Mouse (Mus musculus) stomach, embryonic 16.5 days (tissue): ENCODE data around the gene Mgat4e. TPM values are rescaled to one million over a fixed set of nuclear protein-coding genes. Genes with fewer than 3 reads are reported as not detected.

Experiments
- ATAC-seq: fragments of 200-750 bp; cut with Nextera tagmentation; 2 replicates; pipeline ENCODE4 v1.8.0; 2017; ENCODE audit warnings: moderate number of reproducible peaks, moderate TSS enrichment; ENCODE audit not compliant: insufficient read depth, low FRiP score
- H3K27ac ChIP-seq: fragments of 300-500 bp; sonication (generic); 2 replicates; pipeline ENCODE4 v1.5.1; 2014; ENCODE audit warnings: low read length
- H3K27me3 ChIP-seq: fragments of 300-500 bp; sonication (generic); 2 replicates; pipeline ENCODE4 v1.6.1; 2014; ENCODE audit warnings: low read length, control low read depth, mixed read lengths; ENCODE audit not compliant: control insufficient read depth, insufficient read depth
- H3K36me3 ChIP-seq: fragments of 300-500 bp; sonication (generic); 2 replicates; pipeline ENCODE4 v1.6.1; 2014; ENCODE audit warnings: low read length; ENCODE audit not compliant: control insufficient read depth, insufficient read depth
- H3K4me1 ChIP-seq: fragments of 300-500 bp; sonication (generic); 2 replicates; pipeline ENCODE4 v1.6.1; 2014; ENCODE audit warnings: low read length, control low read depth, mixed read lengths; ENCODE audit not compliant: control insufficient read depth, insufficient read depth
- H3K4me2 ChIP-seq: fragments of 300-500 bp; sonication (generic); 2 replicates; pipeline ENCODE4 v1.6.1; 2014; ENCODE audit warnings: low read depth, low read length, mixed read lengths
- H3K4me3 ChIP-seq: fragments of 300-500 bp; sonication (generic); replicated peaks from 2 replicates; pipeline ENCODE4 v1.5.1; 2014; ENCODE audit warnings: mild to moderate bottlenecking, low read length
- H3K9ac ChIP-seq: fragments of 300-500 bp; sonication (generic); 2 replicates; pipeline ENCODE4 v1.6.1; 2014; ENCODE audit warnings: low read length
- H3K9me3 ChIP-seq: fragments of 300-500 bp; sonication (generic); replicated peaks from 2 replicates; pipeline ENCODE4 v1.6.1; 2016; ENCODE audit warnings: low read length, control low read depth; ENCODE audit not compliant: control insufficient read depth
- WGBS: fragments of 180-500 bp; shearing (Covaris S2); extraction: QIAGEN DNeasy Blood & Tissue Kit; methylation state at CpG from one replicate; pipeline ENCODE4 v1.1.7; 2014; 5-methylcytosine and 5-hydroxymethylcytosine counted together
- polyA plus RNA-seq: library from polyadenylated mRNA; unstranded; fragments of >200 nt; fragmentation: Nextera tagmentation; extraction: Ambion mirVana; gene quantifications from 2 replicates; pipeline ENCODE4 v1.2.1, GENCODE M21; 2015

Mgat4e gene
- polyA plus RNA-seq, 1 experiment from 2014 or later = not detected

- Histone ChIP-seq H3K4me2 (no peak overlapping the region), H3K4me3 (no peak overlapping the region), H3K9me3 (no peaks in the 10 kb centered on the region), H3K27me3 (no peaks in the 10 kb centered on the region), H3K9ac (no peak overlapping the region), H3K36me3 (no peaks in the 10 kb centered on the region), H3K27ac (no peak overlapping the region), H3K4me1 (peaks cover 12% of the 10 kb centered on the region)
- WGBS = 35% methylated on average over 1 of the region's 1 CpGs
- ATAC-seq = no peak
These were observed 23.9 kb upstream of the Mgat4e start for GRCm38 (mm10) chr1:134573300-134573931.

GRCm38 (mm10) chr1:134570631-134571030, 21.1 kb upstream of the Mgat4e start:
- ATAC-seq = no peak
- 68% methylated on average over 3 of the region's 3 CpGs for WGBS
- no peak overlapping the region for H3K4me2 ChIP-seq

GRCm38 (mm10) chr1:134570171-134570570, 20.7 kb upstream of the Mgat4e start:
- Histone ChIP-seq H3K4me3 (no peak overlapping the region), H3K27me3 (no peaks in the 10 kb centered on the region), H3K27ac (no peak overlapping the region), H3K9ac (no peak overlapping the region), H3K4me1 (peaks cover 16% of the 10 kb centered on the region), H3K9me3 (no peaks in the 10 kb centered on the region), H3K4me2 (no peak overlapping the region), H3K36me3 (no peaks in the 10 kb centered on the region)
- 89% methylated on average over 9 of the region's 9 CpGs for WGBS
- ATAC-seq = no peak

More at GRCm38 (mm10) chr1:134570631-134571030, 21.1 kb upstream of the Mgat4e start:
- Histone ChIP-seq H3K9me3 (no peaks in the 10 kb centered on the region), H3K4me3 (no peak overlapping the region), H3K4me1 (peaks cover 16% of the 10 kb centered on the region), H3K9ac (no peak overlapping the region), H3K27me3 (no peaks in the 10 kb centered on the region), H3K36me3 (no peaks in the 10 kb centered on the region), H3K27ac (no peak overlapping the region)

GRCm38 (mm10) chr1:134567511-134567910, 18.0 kb upstream of the Mgat4e start:
- no peak for ATAC-seq
- H3K9me3 ChIP-seq = no peaks in the 10 kb centered on the region

GRCm38 (mm10) chr1:134563726-134564125, 14.2 kb upstream of the Mgat4e start:
- Histone ChIP-seq H3K36me3 (no peaks in the 10 kb centered on the region), H3K4me1 (peaks cover 18% of the 10 kb centered on the region), H3K4me3 (no peak overlapping the region), H3K27ac (no peak overlapping the region), H3K9ac (no peak overlapping the region), H3K9me3 (no peaks in the 10 kb centered on the region), H3K4me2 (no peak overlapping the region), H3K27me3 (no peaks in the 10 kb centered on the region)
- ATAC-seq = no peak
- 91% methylated on average over 3 of the region's 3 CpGs for WGBS

More at GRCm38 (mm10) chr1:134567511-134567910, 18.0 kb upstream of the Mgat4e start:
- Histone ChIP-seq H3K9ac (no peak overlapping the region), H3K4me3 (no peak overlapping the region), H3K4me1 (peaks cover 15% of the 10 kb centered on the region), H3K27ac (no peak overlapping the region), H3K27me3 (no peaks in the 10 kb centered on the region), H3K36me3 (no peaks in the 10 kb centered on the region), H3K4me2 (no peak overlapping the region)
- WGBS = 31% methylated on average over 1 of the region's 1 CpGs

- Histone ChIP-seq H3K36me3 (no peaks in the 10 kb centered on the region), H3K27ac (no peak overlapping the region), H3K4me3 (peak overlapping the region; percentile 100), H3K4me2 (peak overlapping the region; percentile 80), H3K9ac (no peak overlapping the region), H3K27me3 (no peaks in the 10 kb centered on the region), H3K9me3 (no peaks in the 10 kb centered on the region), H3K4me1 (peaks cover 13% of the 10 kb centered on the region)
- ATAC-seq = no peak
These were observed 13.0 kb upstream of the Mgat4e start for GRCm38 (mm10) chr1:134562457-134562856.

GRCm38 (mm10) chr1:134561770-134562143, 12.3 kb upstream of the Mgat4e start:
- Histone ChIP-seq H3K9ac (peak overlapping the region; percentile 100), H3K9me3 (no peaks in the 10 kb centered on the region), H3K27me3 (no peaks in the 10 kb centered on the region), H3K36me3 (no peaks in the 10 kb centered on the region), H3K4me1 (peaks cover 16% of the 10 kb centered on the region), H3K27ac (peak overlapping the region; percentile 98), H3K4me2 (peak overlapping the region; percentile 80), H3K4me3 (peak overlapping the region; percentile 100)
- 7% methylated on average over 7 of the region's 7 CpGs for WGBS
- no peak for ATAC-seq

- Histone ChIP-seq H3K9me3 (no peaks in the 10 kb centered on the region), H3K4me2 (peak overlapping the region; percentile 80), H3K4me1 (peaks cover 16% of the 10 kb centered on the region), H3K4me3 (peak overlapping the region; percentile 100), H3K9ac (peak overlapping the region; percentile 100), H3K27me3 (no peaks in the 10 kb centered on the region), H3K27ac (peak overlapping the region; percentile 98), H3K36me3 (no peaks in the 10 kb centered on the region)
- WGBS = under 1% methylated on average over 71 of the region's 76 CpGs
- peak; percentile 14; the same call in 1 of the 2 replicates for ATAC-seq
These were observed 11.6 kb upstream of the Mgat4e start for GRCm38 (mm10) chr1:134560801-134561769.

- 0 out of 2 replicates have a peak, but pooled peaks have one; percentile 11 for ATAC-seq
- Histone ChIP-seq H3K36me3 (no peaks in the 10 kb centered on the region), H3K9ac (peak overlapping the region; percentile 100), H3K4me1 (peaks cover 23% of the 10 kb centered on the region), H3K4me2 (peak overlapping the region; percentile 80), H3K27ac (peak overlapping the region; percentile 98), H3K4me3 (peak overlapping the region; percentile 100), H3K27me3 (no peaks in the 10 kb centered on the region), H3K9me3 (no peaks in the 10 kb centered on the region)
- 1% methylated on average over 48 of the region's 50 CpGs for WGBS
These were observed 10.9 kb upstream of the Mgat4e start for GRCm38 (mm10) chr1:134560396-134560795.
